Mouse (Mus musculus) myocyte (in vitro differentiated cells): ENCODE data around the gene Ak5.

Experiments
- MAX ChIP-seq: IDR thresholded peaks from one replicate; pipeline ENCODE4 v1.6.1; 2011; ENCODE audit warnings: low read depth, mild to moderate bottlenecking, control low read depth
- POLR2A ChIP-seq: IDR thresholded peaks from one replicate; pipeline ENCODE4 v1.6.1; 2011; ENCODE audit warnings: low read depth, mild to moderate bottlenecking, control low read depth, moderate library complexity; ENCODE audit not compliant: insufficient read length
- POLR2AphosphoS2 ChIP-seq: IDR thresholded peaks from one replicate; pipeline ENCODE4 v1.6.1; 2011; ENCODE audit warnings: low read depth, control low read depth; ENCODE audit not compliant: insufficient read length
- REST ChIP-seq: IDR thresholded peaks from one replicate; pipeline ENCODE4 v1.6.1; 2011; ENCODE audit warnings: mild to moderate bottlenecking, control low read depth, moderate library complexity; ENCODE audit not compliant: insufficient read depth, insufficient read length
- USF1 ChIP-seq: IDR thresholded peaks from one replicate; pipeline ENCODE4 v1.6.1; 2011; ENCODE audit warnings: low read depth, mild to moderate bottlenecking, control low read depth, moderate library complexity

DNA sequence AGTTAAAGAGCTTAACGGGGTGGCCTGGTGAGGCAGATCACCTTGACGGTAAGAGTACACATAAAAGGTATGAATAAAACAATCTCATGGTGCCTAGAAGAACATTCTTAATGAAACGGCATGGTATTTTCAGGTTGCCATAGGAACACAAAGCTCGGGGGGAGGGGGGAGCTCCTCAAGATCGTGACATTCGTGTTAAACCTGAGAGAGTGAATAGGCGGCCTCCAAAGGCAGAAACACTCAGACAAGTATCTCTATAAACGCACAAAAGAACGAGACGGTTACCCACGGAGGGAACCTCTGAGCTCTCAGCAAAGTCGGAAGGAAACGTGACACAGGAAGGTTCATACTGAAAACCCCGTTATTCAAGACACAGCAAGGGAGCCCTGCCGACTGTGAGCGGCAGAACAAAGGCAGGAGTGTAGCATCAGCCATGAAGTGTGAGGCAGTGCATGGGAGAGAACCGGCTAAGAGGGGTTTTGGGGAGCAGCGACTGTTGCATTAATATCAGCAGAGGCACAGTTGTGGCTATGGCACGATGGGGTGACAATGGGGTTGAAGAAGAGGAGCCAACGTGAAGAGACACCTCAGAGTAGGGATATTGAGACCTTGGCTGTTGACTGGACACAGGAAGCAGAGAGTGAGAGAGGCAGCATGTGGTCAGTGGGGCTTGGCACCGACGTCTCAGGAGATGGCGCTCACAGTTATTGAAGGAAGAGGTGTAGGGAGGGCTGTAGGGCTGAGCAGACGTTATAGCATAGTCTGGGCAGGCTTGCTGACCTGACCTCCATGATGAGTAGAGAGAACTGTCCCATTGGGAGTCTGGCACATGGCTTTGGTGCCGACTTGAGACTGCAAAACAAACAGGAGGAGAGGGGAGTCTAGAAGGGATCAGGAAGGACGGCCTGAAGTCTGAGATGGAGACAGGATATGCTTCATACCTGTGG is 89.6 kb downstream of the Ak5 start:
- TF ChIP-seq POLR2AphosphoS2 (no peak), REST (no peak), POLR2A (no peak), MAX (no peak), USF1 (no peak)
